Mouse (Mus musculus) midbrain, embryonic 16.5 days (tissue): ENCODE results near the gene Mapkapk2. TPM values are rescaled to one million over a fixed set of nuclear protein-coding genes. Genes with fewer than 3 reads are reported as not detected.
A peak's percentile ranks its signal among the peaks of the same experiment; 100 is the strongest.

Experiments used
- ATAC-seq: fragments of 200-750 bp; cut with Nextera tagmentation; 2 replicates; pipeline ENCODE4 v1.8.0; 2017; ENCODE audit warnings: moderate TSS enrichment
- H3K27ac ChIP-seq: fragments of 300-500 bp; sonication (generic); 2 replicates; pipeline ENCODE4 v1.5.1; 2014; ENCODE audit warnings: mild to moderate bottlenecking, low read length, mixed read lengths
- H3K27me3 ChIP-seq: fragments of 300-500 bp; sonication (generic); 2 replicates; pipeline ENCODE4 v1.6.1; 2014; ENCODE audit warnings: low read depth, low read length, mixed read lengths; ENCODE audit not compliant: control insufficient read depth, insufficient read depth
- H3K36me3 ChIP-seq: fragments of 300-500 bp; sonication (generic); 2 replicates; pipeline ENCODE4 v1.6.1; 2014; ENCODE audit warnings: mild to moderate bottlenecking, low read length, moderate library complexity, mixed read lengths; ENCODE audit not compliant: control insufficient read depth, insufficient read depth
- H3K4me1 ChIP-seq: fragments of 300-500 bp; sonication (generic); 2 replicates; pipeline ENCODE4 v1.6.1; 2014; ENCODE audit warnings: mild to moderate bottlenecking, low read length, mixed read lengths; ENCODE audit not compliant: control insufficient read depth, insufficient read depth
- H3K4me2 ChIP-seq: fragments of 300-500 bp; sonication (generic); 2 replicates; pipeline ENCODE4 v1.6.1; 2014; ENCODE audit warnings: mild to moderate bottlenecking, low read length, mixed read lengths
- H3K4me3 ChIP-seq: fragments of 300-500 bp; sonication (generic); 2 replicates; pipeline ENCODE4 v1.5.1; 2014; ENCODE audit warnings: low read depth, mild to moderate bottlenecking, low read length, moderate library complexity, mixed read lengths
- H3K9ac ChIP-seq: fragments of 300-500 bp; sonication (generic); 2 replicates; pipeline ENCODE4 v1.6.1; 2014; ENCODE audit warnings: low read depth, low read length, mixed read lengths
- H3K9me3 ChIP-seq: fragments of 300-500 bp; sonication (generic); replicated peaks from 2 replicates; pipeline ENCODE4 v1.6.1; 2014; ENCODE audit warnings: mild to moderate bottlenecking, low read length, mixed read lengths; ENCODE audit not compliant: control insufficient read depth, poor library complexity, severe bottlenecking
- WGBS: fragments of 180-500 bp; shearing (Covaris S2); extraction: QIAGEN DNeasy Blood & Tissue Kit; methylation state at CpG from one replicate; pipeline ENCODE4 v1.1.7; 2014; 5-methylcytosine and 5-hydroxymethylcytosine counted together
- polyA plus RNA-seq: library from polyadenylated mRNA; unstranded; fragments of >200 nt; fragmentation: Nextera tagmentation; extraction: Ambion mirVana; gene quantifications from 2 replicates; pipeline ENCODE4 v1.2.1, GENCODE M21; 2015

Mapkapk2 gene
- polyA plus RNA-seq, 1 experiment from 2014 or later, result 12.6 TPM

- H3K9ac ChIP-seq, result no peak overlapping the region
- H3K4me3 ChIP-seq, result no peak overlapping the region
- H3K9me3 ChIP-seq, result no peaks in the 10 kb centered on the region
- no peak overlapping the region for H3K4me2 ChIP-seq
- no peaks in the 10 kb centered on the region for H3K36me3 ChIP-seq
- H3K27ac ChIP-seq, result no peak overlapping the region
- H3K27me3 ChIP-seq, result no peaks in the 10 kb centered on the region
- WGBS, result 90% methylated on average over 2 of the region's 2 CpGs
- no peak for ATAC-seq
- H3K4me1 ChIP-seq, result peaks cover 48% of the 10 kb centered on the region
These were observed 8.0 kb downstream of the Mapkapk2 start for GRCm38 (mm10) chr1:131089525-131090127.

GRCm38 (mm10) chr1:131088547-131088946 lies 9.1 kb downstream of the Mapkapk2 start:
- Histone ChIP-seq H3K27me3 (no peaks in the 10 kb centered on the region), H3K9me3 (no peaks in the 10 kb centered on the region), H3K4me3 (no peak overlapping the region), H3K4me1 (peaks cover 49% of the 10 kb centered on the region), H3K36me3 (no peaks in the 10 kb centered on the region), H3K9ac (no peak overlapping the region), H3K4me2 (no peak overlapping the region), H3K27ac (no peak overlapping the region)
- 40% methylated on average over 11 of the region's 11 CpGs for WGBS
- ATAC-seq, result no peak

GRCm38 (mm10) chr1:131086907-131087306 lies 10.7 kb downstream of the Mapkapk2 start:
- no peak for ATAC-seq
- Histone ChIP-seq H3K4me3 (no peak overlapping the region), H3K9me3 (no peaks in the 10 kb centered on the region), H3K4me2 (no peak overlapping the region), H3K4me1 (peaks cover 49% of the 10 kb centered on the region), H3K9ac (peak overlapping the region; percentile 11; the same call in 1 of the 2 replicates), H3K27ac (peak overlapping the region; percentile 43; the same call in 1 of the 2 replicates), H3K27me3 (no peaks in the 10 kb centered on the region), H3K36me3 (no peaks in the 10 kb centered on the region)
- 26% methylated on average over 7 of the region's 7 CpGs for WGBS

GRCm38 (mm10) chr1:131085957-131086739 lies 11.5 kb downstream of the Mapkapk2 start:
- no peak overlapping the region for H3K4me2 ChIP-seq
- WGBS, result 9% methylated on average over 4 of the region's 4 CpGs
- H3K9ac ChIP-seq, result peak overlapping the region; percentile 11; the same call in 1 of the 2 replicates
- H3K36me3 ChIP-seq, result no peaks in the 10 kb centered on the region
- peak; percentile 61; the same call in 1 of the 2 replicates for ATAC-seq
- H3K9me3 ChIP-seq, result no peaks in the 10 kb centered on the region
- H3K4me1 ChIP-seq, result peaks cover 48% of the 10 kb centered on the region
- H3K27ac ChIP-seq, result peak overlapping the region; percentile 43; the same call in 1 of the 2 replicates
- H3K4me3 ChIP-seq, result no peak overlapping the region
- H3K27me3 ChIP-seq, result no peaks in the 10 kb centered on the region

GRCm38 (mm10) chr1:131085272-131085671 lies 12.4 kb downstream of the Mapkapk2 start:
- H3K27ac ChIP-seq, result no peak overlapping the region
- H3K9ac ChIP-seq, result no peak overlapping the region
- H3K4me3 ChIP-seq, result no peak overlapping the region
- H3K9me3 ChIP-seq, result no peaks in the 10 kb centered on the region
- peaks cover 43% of the 10 kb centered on the region for H3K4me1 ChIP-seq
- WGBS, result 79% methylated on average over 3 of the region's 3 CpGs
- no peaks in the 10 kb centered on the region for H3K36me3 ChIP-seq
- H3K27me3 ChIP-seq, result no peaks in the 10 kb centered on the region
- ATAC-seq, result no peak
- H3K4me2 ChIP-seq, result no peak overlapping the region

GRCm38 (mm10) chr1:131084289-131084688 lies 13.3 kb downstream of the Mapkapk2 start:
- no peak overlapping the region for H3K27ac ChIP-seq
- no peaks in the 10 kb centered on the region for H3K9me3 ChIP-seq
- no peak for ATAC-seq
- H3K4me3 ChIP-seq, result no peak overlapping the region
- no peak overlapping the region for H3K4me2 ChIP-seq
- no peaks in the 10 kb centered on the region for H3K27me3 ChIP-seq
- H3K4me1 ChIP-seq, result peaks cover 45% of the 10 kb centered on the region
- no peak overlapping the region for H3K9ac ChIP-seq
- no peaks in the 10 kb centered on the region for H3K36me3 ChIP-seq
- WGBS, result 29% methylated on average over 8 of the region's 8 CpGs

GRCm38 (mm10) chr1:131083609-131084008 lies 14.0 kb downstream of the Mapkapk2 start:
- Histone ChIP-seq H3K4me2 (no peak overlapping the region), H3K9ac (no peak overlapping the region), H3K36me3 (no peaks in the 10 kb centered on the region), H3K4me1 (peaks cover 48% of the 10 kb centered on the region), H3K9me3 (no peaks in the 10 kb centered on the region), H3K27ac (no peak overlapping the region), H3K27me3 (no peaks in the 10 kb centered on the region), H3K4me3 (no peak overlapping the region)
- WGBS, result 62% methylated on average over 4 of the region's 4 CpGs
- ATAC-seq, result no peak

- 67% methylated on average over 5 of the region's 5 CpGs for WGBS
- no peak overlapping the region for H3K9ac ChIP-seq
These were observed 14.5 kb downstream of the Mapkapk2 start for GRCm38 (mm10) chr1:131083122-131083521.

GRCm38 (mm10) chr1:131080686-131081085 lies 16.9 kb downstream of the Mapkapk2 start:
- Histone ChIP-seq H3K9me3 (no peaks in the 10 kb centered on the region), H3K4me2 (no peak overlapping the region), H3K27me3 (no peaks in the 10 kb centered on the region), H3K27ac (no peak overlapping the region), H3K36me3 (no peaks in the 10 kb centered on the region), H3K4me1 (peaks cover 30% of the 10 kb centered on the region), H3K4me3 (no peak overlapping the region), H3K9ac (no peak overlapping the region)
- WGBS, result 100% methylated on average over 1 of the region's 1 CpGs
- ATAC-seq, result no peak

More at GRCm38 (mm10) chr1:131083122-131083521, 14.5 kb downstream of the Mapkapk2 start:
- Histone ChIP-seq H3K9me3 (no peaks in the 10 kb centered on the region), H3K4me3 (no peak overlapping the region), H3K4me1 (peaks cover 45% of the 10 kb centered on the region), H3K27me3 (no peaks in the 10 kb centered on the region), H3K27ac (no peak overlapping the region), H3K36me3 (no peaks in the 10 kb centered on the region), H3K4me2 (no peak overlapping the region)
- no peak for ATAC-seq
